Mouse (Mus musculus) lung, postnatal 0 days (tissue): ENCODE data around the gene Slc7a15. TPM values are rescaled to one million over a fixed set of nuclear protein-coding genes. Genes with fewer than 3 reads are reported as not detected.
A peak's percentile ranks its signal among the peaks of the same experiment; 100 is the strongest.

Experiments
- ATAC-seq: fragments of 200-750 bp; cut with Nextera tagmentation; 2 replicates; pipeline ENCODE4 v1.8.0; 2017; ENCODE audit warnings: moderate library complexity
- DNase-seq: peaks from one replicate; pipeline ENCODE4 v3.0.0-alpha.2; 2016; ENCODE audit warnings: low spot score
- H3K27ac ChIP-seq: fragments of 300-500 bp; sonication (generic); 2 replicates; pipeline ENCODE4 v1.5.1; 2014; ENCODE audit warnings: antibody characterized with exemption, mild to moderate bottlenecking, low read length, mixed read lengths
- H3K27me3 ChIP-seq: fragments of 300-500 bp; sonication (generic); replicated peaks from 2 replicates; pipeline ENCODE4 v1.6.1; 2014; ENCODE audit warnings: low read length, mixed read lengths; ENCODE audit not compliant: insufficient read depth
- H3K36me3 ChIP-seq: fragments of 300-500 bp; sonication (generic); 2 replicates; pipeline ENCODE4 v1.6.1; 2014; ENCODE audit warnings: low read length, mixed read lengths; ENCODE audit not compliant: insufficient read depth
- H3K4me1 ChIP-seq: fragments of 300-500 bp; sonication (generic); 2 replicates; pipeline ENCODE4 v1.6.1; 2014; ENCODE audit warnings: antibody characterized with exemption, low read depth, low read length, mixed read lengths; ENCODE audit not compliant: insufficient read depth
- H3K4me2 ChIP-seq: fragments of 300-500 bp; sonication (generic); replicated peaks from 2 replicates; pipeline ENCODE4 v1.6.1; 2014; ENCODE audit warnings: low read depth, mild to moderate bottlenecking, low read length, moderate library complexity, mixed read lengths
- H3K4me3 ChIP-seq: fragments of 300-500 bp; sonication (generic); 2 replicates; pipeline ENCODE4 v1.5.1; 2014; ENCODE audit warnings: low read depth, low read length
- H3K9ac ChIP-seq: fragments of 300-500 bp; sonication (generic); replicated peaks from 2 replicates; pipeline ENCODE4 v1.6.1; 2014; ENCODE audit warnings: low read depth, mild to moderate bottlenecking
- H3K9me3 ChIP-seq: fragments of 300-500 bp; sonication (generic); 2 replicates; pipeline ENCODE4 v1.6.1; 2016; ENCODE audit warnings: low read length, mixed read lengths
- CTCF ChIP-seq: IDR thresholded peaks from 2 replicates; pipeline ENCODE4 v1.5.1; 2016; ENCODE audit warnings: antibody characterized with exemption, mild to moderate bottlenecking
- EP300 ChIP-seq: IDR thresholded peaks from 2 replicates; pipeline ENCODE4 v1.6.1; 2016; ENCODE audit warnings: antibody characterized with exemption, mild to moderate bottlenecking, control low read depth
- WGBS: fragments of 180-500 bp; shearing (Covaris S2); extraction: QIAGEN DNeasy Blood & Tissue Kit; methylation state at CpG from one replicate; pipeline ENCODE4 v1.1.7; 2014; 5-methylcytosine and 5-hydroxymethylcytosine counted together
- polyA plus RNA-seq: library from polyadenylated mRNA; unstranded; fragments of >200 nt; fragmentation: Nextera tagmentation; extraction: Ambion mirVana; gene quantifications from 2 replicates; pipeline ENCODE4 v1.2.1, GENCODE M21; 2015

The Slc7a15 gene
- polyA plus RNA-seq, 1 experiment from 2014 or later = not detected

DNA sequence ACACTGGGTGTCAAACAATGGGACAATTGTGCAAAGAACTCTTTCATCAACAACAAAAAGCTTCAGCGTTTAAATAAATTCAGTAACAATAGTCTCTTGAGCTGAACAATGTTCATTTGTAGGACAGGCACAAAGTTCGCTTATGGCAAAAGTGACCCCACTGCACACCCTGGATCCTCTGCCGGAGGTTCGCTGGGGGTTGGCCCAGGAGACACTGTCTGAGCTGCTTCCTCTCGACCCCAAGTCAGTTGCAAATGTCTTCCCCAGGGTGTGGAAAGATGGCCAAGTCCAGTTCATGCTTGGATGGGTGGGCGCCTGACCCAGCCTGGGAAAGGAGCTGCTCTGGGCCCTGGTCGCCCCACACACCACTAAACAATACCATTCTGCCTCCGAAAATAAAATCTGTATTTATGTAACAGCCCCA is 100.7 kb downstream of the Slc7a15 start:
- ATAC-seq (no peak), DNase-seq (peak; percentile 49)
- peak overlapping the region; percentile 78 for H3K4me2 ChIP-seq
- H3K27me3 ChIP-seq = no peaks in the 10 kb centered on the region
- no peaks in the 10 kb centered on the region for H3K9me3 ChIP-seq
- peak overlapping the region; percentile 100 for H3K27ac ChIP-seq
- peaks cover 13% of the 10 kb centered on the region; the same call in 1 of the 2 replicates for H3K4me1 ChIP-seq
- peak overlapping the region; percentile 99 for H3K9ac ChIP-seq
- H3K4me3 ChIP-seq = peak overlapping the region; percentile 98
- TF ChIP-seq CTCF (no peak), EP300 (no peak)
- 4% methylated on average over 8 of the region's 8 CpGs for WGBS
- H3K36me3 ChIP-seq = no peaks in the 10 kb centered on the region

DNA sequence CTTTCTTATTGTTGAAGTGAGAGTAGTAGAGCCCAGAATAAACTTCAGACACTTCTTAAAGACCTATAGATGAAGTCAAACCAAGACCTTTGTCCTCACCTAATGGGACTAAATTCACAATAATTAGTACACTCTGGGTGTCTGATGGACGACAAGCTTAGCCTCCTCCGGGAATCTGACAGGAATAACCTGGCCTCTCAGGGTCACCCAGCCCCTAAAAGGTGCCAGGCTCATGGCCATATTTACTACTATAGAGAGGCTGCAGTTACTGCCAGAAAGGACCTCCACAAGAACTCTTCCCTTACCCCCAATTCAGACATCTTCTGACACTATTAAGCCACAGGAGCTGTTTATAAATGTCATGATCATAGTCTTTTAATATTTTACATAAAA is 101.6 kb downstream of the Slc7a15 start:
- no peak for DNase-seq
- Histone ChIP-seq H3K9ac (peak overlapping the region; percentile 56), H3K9me3 (no peaks in the 10 kb centered on the region), H3K36me3 (no peaks in the 10 kb centered on the region), H3K4me2 (peak overlapping the region; percentile 78), H3K4me1 (peaks cover 13% of the 10 kb centered on the region; the same call in 1 of the 2 replicates), H3K27ac (peak overlapping the region; percentile 100), H3K27me3 (no peaks in the 10 kb centered on the region), H3K4me3 (peak overlapping the region; percentile 98)
- no peak for ATAC-seq
- WGBS = 17% methylated on average over 2 of the region's 2 CpGs
- TF ChIP-seq EP300 = no peak
- no peak for TF ChIP-seq CTCF

DNA sequence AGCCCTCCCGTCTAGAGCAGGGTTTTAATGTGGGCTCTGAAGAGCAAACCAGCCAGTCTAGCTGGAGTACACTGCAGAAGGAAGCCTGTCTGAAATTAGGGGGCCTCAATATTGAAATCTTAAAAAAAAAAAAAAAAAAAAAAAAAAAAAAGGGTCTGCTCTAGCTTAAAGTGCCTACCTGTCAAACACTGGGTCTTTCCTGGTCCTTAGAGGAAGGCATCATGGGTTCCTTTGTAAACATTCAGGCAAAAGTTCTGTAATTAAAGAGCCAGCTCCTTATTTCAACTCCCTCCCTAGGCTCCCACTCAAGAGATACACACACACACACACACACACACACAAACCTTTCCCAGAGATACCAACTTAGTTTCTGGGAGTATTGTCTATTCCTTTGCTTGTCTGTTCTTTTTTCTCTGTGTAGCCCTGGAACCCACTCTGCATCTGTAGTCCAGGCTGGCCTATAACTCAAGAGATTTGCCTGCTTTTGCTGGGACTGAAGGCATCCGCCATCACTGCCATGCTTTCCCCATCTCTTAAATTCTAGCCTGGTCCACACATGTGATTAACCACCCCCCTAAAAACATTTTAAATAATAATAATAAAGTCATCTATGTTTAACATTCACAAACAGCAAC is 102.1 kb downstream of the Slc7a15 start:
- Histone ChIP-seq H3K4me3 (peak overlapping the region; percentile 98), H3K36me3 (no peaks in the 10 kb centered on the region), H3K9me3 (no peaks in the 10 kb centered on the region), H3K9ac (peak overlapping the region; percentile 56), H3K27me3 (no peaks in the 10 kb centered on the region), H3K27ac (peak overlapping the region; percentile 100), H3K4me1 (peaks cover 13% of the 10 kb centered on the region; the same call in 1 of the 2 replicates), H3K4me2 (peak overlapping the region; percentile 78)
- ATAC-seq = no peak
- DNase-seq = peak; percentile 39
- WGBS = 21% methylated on average over 2 of the region's 2 CpGs
- TF ChIP-seq EP300 (no peak), CTCF (no peak)

DNA sequence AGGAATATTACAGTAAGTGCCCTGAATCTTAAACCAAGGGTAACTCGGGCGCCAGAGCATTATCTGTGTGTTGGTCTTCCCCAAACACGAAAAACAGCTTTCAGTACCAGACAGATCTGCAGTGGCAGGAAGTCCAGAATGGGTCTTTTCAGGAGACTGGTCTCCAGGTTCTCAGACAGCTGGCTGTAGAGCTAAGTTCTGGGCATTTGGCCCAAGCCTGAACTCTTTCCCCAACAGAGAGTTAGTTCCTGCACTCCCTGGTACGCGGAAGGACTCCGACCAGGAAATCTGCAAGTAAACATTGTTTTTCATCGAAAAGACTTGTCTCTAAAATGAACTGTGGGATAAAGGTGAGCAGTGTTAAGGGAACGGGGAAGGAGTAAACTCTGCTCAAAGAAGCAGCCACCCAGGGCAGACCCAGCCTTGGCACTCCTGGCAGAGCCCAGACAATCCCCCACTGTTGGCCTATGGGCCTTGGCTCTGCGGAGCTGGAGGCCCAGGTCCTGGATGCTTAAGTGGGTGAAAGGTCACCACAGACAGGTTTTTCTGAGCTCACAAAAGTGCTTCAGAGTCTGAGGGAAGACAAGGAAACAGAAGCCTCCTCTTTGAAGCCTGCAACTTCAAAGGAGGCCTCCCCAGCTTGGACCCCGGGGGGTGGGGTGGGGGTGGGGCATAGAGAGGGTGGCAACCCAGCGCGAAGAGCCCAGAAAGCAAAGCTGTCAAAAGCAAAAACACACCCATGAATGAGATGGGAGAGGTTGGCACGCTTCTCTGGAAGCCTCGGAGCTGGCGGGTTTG is 102.8 kb downstream of the Slc7a15 start:
- ATAC-seq = no peak
- Histone ChIP-seq H3K27me3 (no peaks in the 10 kb centered on the region), H3K9me3 (no peaks in the 10 kb centered on the region), H3K36me3 (no peaks in the 10 kb centered on the region), H3K4me3 (peak overlapping the region; percentile 98), H3K27ac (peak overlapping the region; percentile 100), H3K4me1 (peaks cover 10% of the 10 kb centered on the region; the same call in 1 of the 2 replicates), H3K4me2 (peak overlapping the region; percentile 78), H3K9ac (peak overlapping the region; percentile 56; the same call in 1 of the 2 replicates)
- 3% methylated on average over 15 of the region's 15 CpGs for WGBS
- TF ChIP-seq EP300 (peak; percentile 53; the same call in 1 of the 2 replicates), CTCF (no peak)
- peak; percentile 80 for DNase-seq

DNA sequence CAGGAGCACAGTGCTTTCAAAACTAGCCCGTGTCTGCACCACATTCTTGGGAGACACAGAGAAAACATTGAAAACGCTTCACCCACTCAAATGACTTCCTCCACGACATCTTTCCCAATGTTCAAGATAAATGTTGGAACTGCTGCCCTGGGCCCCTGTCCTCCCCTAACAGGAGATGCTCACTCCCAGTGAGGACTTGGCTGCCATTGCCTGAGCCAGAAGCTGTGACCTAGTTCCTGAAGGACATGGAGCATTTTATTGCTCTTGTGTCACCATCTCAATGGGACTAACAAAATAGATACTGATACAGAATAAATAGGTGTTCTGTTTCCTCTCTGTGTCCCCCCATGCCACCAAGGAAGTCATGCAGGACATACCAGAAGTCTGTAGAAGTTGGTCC is 104.2 kb downstream of the Slc7a15 start:
- no peak overlapping the region for H3K4me3 ChIP-seq
- H3K4me2 ChIP-seq = no peak overlapping the region
- WGBS = 39% methylated on average over 3 of the region's 3 CpGs
- H3K9me3 ChIP-seq = no peaks in the 10 kb centered on the region
- DNase-seq (peak; percentile 20), ATAC-seq (no peak)
- H3K27me3 ChIP-seq = no peaks in the 10 kb centered on the region
- TF ChIP-seq EP300 = no peak
- TF ChIP-seq CTCF = no peak
- no peaks in the 10 kb centered on the region for H3K36me3 ChIP-seq
- H3K27ac ChIP-seq = no peak overlapping the region
- no peak overlapping the region for H3K9ac ChIP-seq
- H3K4me1 ChIP-seq = peaks cover 5% of the 10 kb centered on the region; the same call in 1 of the 2 replicates

DNA sequence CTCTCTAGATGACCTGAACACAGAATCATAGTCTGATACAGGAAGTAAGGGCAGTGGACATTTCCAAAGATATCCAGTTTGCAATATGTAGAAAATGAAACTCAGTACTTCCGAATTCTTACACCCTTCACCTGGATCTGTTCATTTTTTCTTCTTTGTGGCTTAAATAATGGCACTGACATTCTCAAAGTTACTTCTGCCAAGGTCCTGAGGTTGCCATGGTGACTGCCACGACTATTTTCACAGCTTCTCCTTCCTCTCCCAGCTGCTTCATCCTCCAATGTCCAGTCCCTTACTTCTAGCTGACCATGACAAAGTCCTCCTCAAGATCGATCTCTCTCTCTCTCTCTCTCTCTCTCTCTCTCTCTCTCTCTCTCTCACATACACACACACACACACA is 105.5 kb downstream of the Slc7a15 start:
- Histone ChIP-seq H3K27me3 (no peaks in the 10 kb centered on the region), H3K9ac (no peak overlapping the region), H3K27ac (no peak overlapping the region), H3K9me3 (no peaks in the 10 kb centered on the region), H3K36me3 (no peaks in the 10 kb centered on the region), H3K4me2 (no peak overlapping the region), H3K4me1 (peaks cover 8% of the 10 kb centered on the region; the same call in 1 of the 2 replicates), H3K4me3 (no peak overlapping the region)
- peak; percentile 29 for DNase-seq
- WGBS = 55% methylated on average over 3 of the region's 3 CpGs
- no peak for ATAC-seq
- no peak for TF ChIP-seq EP300
- TF ChIP-seq CTCF = no peak
